Mouse (Mus musculus) CH12F3 (cell line): Measurements from ENCODE around the gene Hpcal1.

ENCODE experiments used
- in situ Hi-C: fragments of 300-500 bp; cut with MboI; formaldehyde crosslinking; loops from 2 replicates; pipeline ENCODE4 v1.14.3; 2020; ENCODE audit warnings: low sequenced_read_pairs

Hpcal1 gene

DNA sequence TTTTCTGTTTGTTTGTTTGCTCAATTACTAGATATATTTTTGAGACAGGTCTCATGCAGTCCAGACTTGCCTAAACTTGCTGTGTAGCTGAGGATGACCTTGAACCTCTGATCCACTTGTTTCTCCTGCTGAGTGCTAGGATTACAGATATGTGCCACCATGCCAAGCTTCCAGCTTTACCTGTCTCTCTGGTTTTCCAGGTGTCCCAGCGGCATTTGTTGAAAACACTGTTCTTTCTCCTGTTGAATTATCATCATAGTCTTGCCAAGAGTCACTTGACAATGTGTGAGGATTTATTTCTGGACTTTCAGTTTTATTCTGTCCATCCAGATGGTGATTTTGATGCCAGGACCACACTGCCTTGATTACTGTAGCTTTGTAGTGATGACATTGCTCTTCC lies 6.3 kb upstream of the Hpcal1 start:
- in situ Hi-C loops, result no loop called here

DNA sequence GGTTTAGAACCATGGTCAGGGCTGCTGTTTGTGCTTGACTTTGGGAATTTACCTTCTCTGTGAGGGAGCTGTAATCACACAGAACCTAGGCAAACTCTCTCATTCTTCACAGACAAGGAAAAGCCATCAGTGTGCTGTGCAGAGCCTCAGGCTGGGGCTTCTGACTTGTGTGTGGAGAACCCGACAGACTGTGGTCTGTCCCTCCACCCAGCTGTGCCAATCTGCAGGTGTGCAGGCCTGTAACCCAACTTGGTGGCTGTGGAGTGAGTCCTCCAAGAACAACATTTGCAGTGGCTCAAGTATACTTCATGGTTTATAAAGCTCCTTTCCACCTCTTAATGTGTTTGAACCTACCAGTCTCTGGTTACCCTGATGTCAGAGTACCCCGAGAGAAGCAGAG lies 4.5 kb upstream of the Hpcal1 start:
- in situ Hi-C loops, result no loop called here

DNA sequence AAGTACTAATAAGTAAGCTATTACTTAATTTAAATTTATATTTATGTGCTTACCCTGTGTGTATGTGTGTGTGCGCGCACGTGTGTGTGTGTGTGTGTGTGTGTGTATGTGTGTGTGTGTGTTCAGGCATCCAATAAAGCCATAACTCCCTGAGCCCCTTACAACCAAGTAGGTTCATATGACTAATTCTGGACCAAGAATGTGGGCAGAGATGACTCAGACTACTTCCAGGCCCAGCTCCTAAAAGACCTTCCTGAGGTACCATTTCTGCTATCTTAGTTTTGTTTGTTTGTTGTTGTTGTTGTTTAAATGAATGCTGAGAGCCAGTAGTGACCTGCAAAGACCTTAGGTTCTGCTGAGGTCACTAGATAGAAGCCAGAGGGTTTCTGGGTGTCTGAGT lies 1.7 kb upstream of the Hpcal1 start:
- in situ Hi-C loops, result no loop called here

DNA sequence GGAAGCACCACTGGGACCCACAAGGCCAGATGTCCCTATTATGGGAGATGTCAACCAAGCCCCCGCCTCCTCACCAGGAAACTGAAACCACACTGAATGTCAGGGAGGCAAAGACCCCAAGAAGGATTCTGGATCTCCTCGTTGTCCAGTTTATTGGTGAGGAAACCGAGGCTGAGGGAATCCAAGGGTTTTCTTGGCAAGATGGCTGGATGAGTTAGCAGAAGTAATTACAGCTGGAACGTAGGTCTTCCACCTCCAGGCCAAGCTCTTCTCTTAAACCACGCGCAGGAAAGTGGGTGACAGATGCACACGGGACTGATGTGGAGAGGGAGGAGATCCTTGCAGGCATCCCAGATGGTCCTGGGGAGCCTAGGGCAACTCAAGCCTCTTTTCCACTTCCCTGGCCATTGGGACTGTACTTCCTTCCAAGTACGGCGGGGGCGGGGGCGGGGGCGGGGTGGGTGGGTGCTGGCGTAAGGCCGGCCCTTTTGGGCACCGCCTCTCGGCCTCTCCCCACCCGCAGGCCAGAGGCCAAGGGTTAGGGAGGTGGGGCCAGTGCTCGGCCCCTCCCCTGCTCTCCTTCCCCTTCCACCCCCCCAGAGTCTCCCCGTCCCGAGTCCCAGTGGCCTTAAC lies 609 bp upstream of the Hpcal1 start:
- in situ Hi-C loops, result no loop called here

DNA sequence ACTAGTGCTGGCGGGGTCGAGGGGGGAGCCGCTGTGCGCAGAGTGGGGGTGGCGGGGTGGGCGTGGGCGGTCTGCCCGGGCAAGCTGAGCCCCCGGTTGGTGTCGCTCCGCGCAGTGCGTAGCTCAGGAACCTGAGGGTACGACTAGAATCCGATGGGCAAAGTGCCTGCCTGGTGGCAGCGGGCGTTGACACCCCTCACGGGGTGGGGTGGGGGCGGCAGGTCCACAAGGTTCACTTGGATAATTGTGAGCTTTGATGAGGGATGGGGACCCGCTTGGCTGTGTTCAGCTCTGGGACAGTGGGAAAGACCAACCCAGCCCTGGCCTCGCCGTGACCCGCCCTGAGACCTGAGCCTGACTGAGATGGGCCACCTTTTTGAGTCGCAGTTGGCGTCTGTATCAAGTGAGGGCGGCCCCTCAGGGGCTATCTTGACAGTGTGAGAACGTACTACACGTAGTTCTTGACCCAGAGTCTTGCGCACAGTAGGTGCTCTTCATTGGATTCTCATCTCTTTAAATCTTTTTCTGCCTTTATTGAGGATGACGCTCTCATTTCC lies 742 bp downstream of the Hpcal1 start:
- in situ Hi-C loops, result no loop called here

DNA sequence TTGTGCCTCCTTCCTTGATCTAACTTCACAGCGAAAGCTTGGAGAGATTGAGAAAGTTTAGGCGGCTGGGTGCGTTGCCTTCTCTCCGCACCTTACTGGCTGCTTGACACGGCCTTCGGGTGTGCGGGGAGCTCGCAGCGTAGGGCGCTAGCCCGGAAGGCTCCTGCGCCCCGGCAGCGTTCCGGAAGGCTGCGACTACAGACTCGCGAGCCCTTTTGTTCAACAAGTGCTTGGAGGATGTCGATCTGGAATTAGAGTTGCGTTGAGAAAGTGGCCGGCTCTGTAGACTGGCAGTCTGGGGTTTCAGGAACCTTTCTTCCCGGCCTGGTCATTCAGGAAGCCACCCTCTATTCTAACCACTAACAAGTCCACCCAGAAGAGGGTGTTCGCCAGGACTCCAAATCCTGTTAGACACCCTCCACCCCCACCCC lies 1.2 kb downstream of the Hpcal1 start:
- in situ Hi-C loops, result no loop called here

DNA sequence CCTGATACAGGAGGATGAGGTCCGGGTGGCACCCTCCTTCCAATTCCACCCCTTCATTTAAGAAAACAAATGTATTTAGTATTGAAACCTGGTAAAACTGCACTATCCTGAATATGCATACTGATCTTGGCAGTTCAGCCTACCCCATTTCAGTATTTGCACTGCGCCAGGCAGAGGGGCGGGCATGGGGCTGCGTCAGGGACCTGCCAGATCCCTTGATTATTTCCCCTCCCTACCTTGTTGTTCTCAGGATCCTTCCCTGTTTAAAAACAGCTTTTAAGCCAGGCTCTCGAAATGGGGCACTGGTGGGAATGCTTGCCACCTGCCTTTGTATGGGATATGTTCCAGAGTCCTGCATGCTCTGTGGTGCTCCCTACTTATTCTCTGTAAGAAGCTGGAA lies 1.7 kb downstream of the Hpcal1 start:
- in situ Hi-C loops, result no loop called here

DNA sequence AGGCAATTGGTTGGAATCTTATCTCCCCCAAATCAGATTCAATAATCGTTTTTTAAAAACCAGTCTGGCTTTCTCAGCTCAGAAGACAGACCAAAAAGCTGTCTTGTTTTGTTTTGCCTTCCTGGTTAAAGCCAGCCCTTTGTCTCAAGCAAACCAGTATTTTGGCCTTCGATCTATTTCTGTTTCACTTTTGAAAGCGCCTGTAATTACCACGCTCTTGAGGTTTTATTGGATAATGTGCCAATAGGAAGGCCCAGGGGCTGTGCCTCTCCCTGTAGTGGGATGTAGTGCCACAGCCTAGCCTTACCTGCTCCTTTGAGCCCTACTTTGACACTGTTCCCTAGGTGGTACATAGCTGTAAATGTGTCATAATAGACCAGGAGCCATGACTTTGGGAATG lies 2.3 kb downstream of the Hpcal1 start:
- in situ Hi-C loops, result no loop called here

DNA sequence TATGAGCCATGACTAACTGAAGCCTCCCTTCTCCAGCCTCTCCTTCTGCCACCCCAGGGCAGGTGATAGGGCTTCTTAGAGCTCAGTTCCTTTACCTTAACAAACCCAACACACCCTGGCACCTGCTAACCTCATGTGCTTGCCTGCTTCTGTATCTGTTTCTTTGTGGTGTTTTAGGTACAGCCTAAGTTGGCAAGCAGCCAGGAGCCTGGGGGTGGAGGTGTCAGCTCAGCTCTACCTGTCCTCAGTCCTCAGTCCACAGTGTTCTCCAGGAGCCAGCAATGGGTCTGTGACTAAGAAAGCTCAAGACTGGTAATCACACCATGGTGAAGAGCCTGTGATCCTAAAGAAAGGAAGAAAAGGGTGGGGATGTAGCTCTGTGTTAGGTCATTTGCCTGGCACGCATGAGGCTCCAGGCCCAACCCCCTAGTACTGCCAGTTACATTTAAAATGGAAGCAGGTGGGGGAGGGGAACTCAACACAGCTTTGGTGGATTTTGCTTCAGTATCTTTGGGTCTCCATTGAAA lies 4.0 kb downstream of the Hpcal1 start:
- in situ Hi-C loops, result no loop called here

DNA sequence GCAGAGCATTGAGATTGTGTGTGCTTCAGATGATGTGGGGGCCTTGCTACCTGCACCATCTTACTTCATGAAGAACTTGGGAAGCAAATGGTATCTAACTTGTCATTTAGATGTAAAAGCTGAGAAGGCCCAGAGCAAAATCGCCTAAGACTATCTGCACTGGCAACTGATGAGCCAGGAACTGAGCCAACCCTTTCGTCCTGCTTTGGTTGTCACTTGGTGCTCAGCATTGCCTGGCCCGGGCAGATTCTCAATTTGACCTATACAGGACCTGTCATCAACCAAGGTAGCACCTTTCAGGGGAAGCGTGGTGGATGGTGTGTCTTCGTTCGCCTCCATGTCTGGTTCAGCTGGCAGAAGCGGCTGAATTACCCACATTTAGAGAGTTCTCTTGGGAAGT lies 5.7 kb downstream of the Hpcal1 start:
- in situ Hi-C loops, result no loop called here

DNA sequence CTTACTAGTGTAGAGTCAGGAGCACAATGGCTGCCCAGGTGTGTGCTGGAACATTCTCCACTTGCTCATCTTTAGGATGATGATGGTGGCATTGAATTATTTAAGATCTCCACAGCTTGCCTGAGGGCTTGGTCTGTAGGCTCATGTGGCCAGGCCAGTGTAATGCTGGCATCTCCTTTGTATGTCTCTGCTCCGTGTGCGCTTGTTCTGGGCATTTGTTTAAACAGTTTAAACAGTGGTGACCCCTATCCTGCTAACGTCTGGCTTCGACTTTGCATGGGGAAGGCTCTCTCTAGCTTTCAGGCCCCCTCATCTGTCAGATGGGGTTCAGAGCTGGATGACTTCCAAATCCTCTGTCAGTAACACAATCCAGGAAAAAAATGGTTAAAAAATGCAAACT lies 8.3 kb downstream of the Hpcal1 start:
- in situ Hi-C loops, result no loop called here

DNA sequence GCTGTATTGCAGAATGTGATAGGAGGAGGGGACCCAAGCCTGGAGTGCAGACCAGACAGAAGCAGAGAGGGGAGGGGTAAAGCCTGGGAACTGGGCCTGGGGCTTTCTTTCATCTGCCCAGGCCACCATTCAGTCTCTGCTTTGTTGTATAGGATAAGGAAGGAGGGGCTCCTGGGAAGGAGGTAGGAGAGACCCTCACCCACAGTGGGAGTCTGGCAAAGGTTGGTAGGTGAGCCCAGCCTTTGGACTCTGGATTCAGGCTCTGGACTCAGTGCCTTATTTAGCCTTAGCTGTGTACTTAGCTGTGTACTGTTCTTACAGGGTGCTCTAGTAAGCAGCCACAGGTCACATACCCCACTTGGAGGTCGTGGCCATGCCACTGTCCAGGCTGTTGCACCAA lies 8.8 kb downstream of the Hpcal1 start:
- in situ Hi-C loops, result no loop called here

DNA sequence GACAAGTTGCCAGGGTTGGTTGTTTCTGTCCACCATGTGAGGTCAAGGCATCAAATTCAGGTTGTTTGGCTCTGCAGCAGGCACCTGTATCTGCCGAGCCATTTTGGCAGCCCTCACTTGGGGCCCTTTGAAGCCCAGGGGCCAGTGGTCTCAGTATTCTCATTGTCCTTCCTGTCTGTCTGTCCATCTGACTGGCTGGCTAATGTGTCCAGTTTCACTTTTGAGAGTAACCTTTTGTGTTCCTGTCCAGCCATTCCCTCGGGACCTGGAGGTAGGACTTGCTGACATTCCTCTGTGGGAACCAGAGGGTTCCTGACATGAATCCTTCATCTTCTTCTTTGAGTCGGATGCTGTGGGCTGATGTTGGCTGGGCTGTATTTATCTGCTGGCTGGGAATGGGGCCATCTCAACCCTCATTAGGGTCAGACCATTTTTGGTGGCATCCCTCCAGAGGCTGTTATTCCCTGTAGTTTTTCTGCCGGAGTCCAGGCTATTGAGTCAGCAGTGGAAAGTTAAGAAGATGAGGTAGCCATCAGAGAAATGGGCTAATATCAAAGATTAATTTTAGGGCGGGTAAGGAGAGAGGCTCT lies 10.6 kb downstream of the Hpcal1 start:
- in situ Hi-C loops, result no loop called here

DNA sequence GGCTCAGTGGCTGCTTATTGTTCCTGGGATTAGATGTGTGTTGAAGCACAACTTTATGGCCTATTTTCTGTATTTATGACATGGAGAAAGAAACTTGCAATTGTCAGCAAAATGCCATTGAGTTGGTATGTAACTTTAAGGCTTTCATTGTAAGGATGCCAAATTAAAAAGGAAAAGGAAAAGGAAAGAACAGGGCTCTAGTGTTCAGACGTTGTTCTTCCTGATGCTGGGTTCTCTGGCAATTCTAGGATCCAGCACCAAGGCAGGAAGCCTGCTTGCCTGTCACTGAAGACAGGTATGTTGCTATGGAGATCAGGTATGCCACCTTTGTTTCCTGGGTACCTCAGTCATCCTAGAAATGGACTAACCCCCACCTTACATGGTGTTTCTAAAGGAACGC lies 11.1 kb downstream of the Hpcal1 start:
- in situ Hi-C loops, result no loop called here

DNA sequence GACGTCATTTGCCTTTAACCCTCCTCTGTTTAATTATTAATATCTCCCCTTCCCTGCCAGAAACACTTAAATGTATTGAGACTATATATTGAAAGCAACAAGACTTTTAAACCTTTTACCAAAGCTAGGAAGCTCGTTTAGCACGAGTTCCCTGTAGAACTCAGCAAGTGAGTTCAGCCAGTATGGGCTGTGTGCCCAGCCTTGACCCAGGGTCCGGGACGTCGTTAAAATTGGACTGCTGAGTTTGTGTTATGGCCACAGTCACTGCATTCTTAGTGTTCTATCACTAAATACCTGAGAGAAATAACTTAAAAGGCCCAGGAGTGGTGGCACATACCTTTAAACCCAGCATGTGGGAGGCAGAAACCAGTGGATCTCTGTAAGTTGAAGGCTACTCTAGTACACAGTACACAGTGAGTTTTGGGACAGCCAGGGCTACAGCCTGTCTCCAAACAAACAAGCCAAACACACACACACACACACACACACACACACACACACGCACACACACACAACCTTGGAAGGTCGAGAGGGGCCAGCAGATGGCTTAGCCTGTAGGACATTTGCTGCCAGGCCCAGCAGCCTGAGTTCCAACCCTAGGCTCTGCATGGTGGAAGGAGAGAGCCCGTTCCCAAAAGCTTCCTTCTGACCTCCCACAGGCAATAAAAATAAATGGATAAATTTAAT lies 11.7 kb downstream of the Hpcal1 start:
- in situ Hi-C loops, result no loop called here

DNA sequence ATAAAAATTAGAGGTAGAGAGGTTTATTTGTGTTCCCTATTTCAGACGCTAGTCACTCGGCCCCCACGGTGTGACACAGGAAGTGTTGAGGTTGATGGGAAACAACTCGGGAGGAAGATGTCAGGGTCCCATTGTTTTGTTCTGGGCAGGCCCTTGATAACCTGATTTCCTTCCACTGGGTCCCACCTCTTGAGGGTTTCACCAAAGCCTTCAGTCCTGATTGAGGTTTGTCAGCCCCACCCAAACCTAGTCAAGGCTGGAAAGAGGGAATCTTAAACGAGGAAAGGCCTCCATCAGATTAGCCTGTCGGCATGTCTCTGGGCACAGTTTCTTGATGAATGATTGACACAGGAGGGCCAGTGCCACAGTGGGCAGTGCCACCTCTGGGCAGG lies 12.3 kb downstream of the Hpcal1 start:
- in situ Hi-C loops, result no loop called here

DNA sequence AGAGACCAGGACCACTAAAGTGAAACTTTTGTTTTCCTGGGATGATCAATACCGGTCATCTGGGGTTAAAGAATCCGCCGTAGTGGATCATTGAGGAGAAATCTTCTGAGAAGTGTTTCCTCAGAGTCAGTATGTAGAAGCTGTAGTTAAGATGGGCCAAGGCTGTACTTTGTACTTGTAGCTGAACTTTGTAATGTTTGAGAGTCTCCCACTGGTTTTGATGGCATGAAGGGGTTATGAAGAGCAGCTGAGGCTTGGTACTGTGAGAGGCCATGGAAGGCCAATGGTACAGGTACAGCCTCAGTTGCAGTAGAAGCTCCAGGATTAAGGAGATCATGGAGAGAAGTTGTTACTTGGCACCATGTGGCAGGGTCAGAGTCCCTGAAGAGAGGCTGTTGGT lies 13.2 kb downstream of the Hpcal1 start:
- in situ Hi-C loops, result no loop called here

DNA sequence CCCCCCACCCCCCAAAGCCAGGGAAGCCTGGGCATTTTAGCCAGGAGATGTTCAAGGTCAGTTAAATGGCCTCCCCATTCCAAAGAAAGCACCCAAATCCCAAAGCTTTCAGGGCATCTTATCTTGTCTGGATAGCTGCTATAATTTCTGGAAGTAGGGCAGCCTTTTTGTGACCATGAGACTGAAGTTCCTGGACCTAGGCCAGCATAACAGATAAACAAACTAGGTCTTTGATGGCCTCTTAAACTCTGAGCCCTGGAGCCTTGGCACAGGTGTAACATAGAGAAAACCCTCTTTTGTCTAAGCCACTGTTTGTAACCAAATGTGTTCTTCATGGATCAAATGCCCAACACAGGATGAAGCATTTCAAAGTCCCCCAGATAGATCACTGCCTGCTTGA lies 16.8 kb downstream of the Hpcal1 start:
- in situ Hi-C loops, result no loop called here

DNA sequence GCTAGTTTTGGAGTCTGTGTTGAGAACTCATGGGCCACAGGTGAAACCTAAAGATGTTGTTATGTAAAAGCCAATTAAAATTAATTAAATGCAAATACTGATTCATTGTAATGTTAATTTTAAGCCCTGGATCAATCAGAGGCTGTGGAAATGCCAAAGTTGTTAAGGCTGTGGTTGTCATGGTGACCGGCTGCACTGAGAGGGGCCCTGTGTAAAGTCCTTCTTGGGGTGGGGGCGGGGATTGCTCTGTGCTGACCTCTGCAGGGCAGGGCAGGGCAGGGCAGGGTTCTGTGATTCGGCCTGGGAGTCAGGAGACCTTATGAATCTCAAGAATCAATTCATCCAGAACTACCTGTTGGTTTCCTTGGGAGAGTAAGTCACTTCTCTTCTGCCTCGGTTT lies 18.8 kb downstream of the Hpcal1 start:
- in situ Hi-C loops, result no loop called here

DNA sequence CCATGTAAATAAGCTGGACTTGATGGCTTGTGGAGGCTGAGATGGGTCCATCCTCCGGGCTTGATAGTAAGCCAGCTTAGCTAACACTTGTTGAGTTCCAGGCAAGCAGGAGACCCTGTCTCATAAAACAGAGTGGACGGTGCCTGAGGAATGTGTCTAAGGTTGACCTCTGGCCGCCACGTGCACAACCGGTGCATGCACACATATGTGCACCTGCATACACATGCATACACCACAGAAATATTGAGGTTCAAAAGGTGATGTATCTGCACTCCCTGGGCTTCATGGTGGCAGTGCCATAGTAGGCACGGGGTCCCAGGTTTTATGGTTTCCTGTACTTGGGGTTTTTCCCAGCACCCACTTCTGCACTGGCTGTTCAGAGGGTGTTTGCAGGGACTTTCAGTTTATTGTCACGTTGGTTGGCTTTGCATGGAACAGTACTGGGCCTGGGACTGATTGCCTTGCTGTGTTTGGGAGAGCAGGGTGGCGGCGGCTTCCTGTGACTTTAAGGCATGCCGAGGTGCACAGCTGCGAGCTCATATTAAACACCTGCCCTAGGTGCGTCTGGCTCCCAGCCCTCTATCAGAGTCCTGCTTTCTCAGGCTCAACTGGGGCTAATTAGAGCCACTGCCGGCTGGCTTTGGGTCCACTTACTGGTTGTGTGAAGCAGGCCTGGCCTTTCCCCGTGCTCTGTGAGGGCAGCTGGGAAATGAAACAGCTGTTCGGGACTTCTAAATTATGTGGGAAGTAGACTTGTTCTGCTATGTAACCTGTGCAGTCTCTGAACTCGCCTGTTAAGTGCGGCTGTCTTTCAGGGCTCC lies 19.5 kb downstream of the Hpcal1 start:
- in situ Hi-C loops, result no loop called here

DNA sequence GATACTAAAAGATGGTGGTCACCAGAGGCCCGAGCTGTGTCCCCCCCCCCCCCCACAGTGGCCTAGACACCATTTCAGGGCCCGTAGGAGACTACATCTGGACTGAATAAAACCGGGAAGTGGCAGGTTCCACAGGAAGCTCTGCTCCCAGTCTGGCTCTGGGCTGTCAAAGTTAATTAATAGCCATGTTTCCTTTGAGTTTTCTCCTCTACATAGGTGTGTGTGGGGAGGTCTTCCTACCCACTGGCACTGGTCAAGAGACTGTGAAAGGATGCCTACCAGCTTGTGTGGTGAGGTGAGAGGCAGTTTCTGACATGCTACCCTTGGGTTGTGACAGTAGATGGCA lies 20.1 kb downstream of the Hpcal1 start:
- in situ Hi-C loops, result no loop called here
